Mouse (Mus musculus) embryonic facial prominence, embryonic 14.5 days (tissue): ENCODE data around the gene Mpdu1. TPM values are rescaled to one million over a fixed set of nuclear protein-coding genes. Genes with fewer than 3 reads are reported as not detected.
"Not testable (repeated sequence)": the region's sequence is repeated elsewhere in the genome, so short reads cannot be mapped to it uniquely, and the experiment has no call there.

ENCODE experiments used
- ATAC-seq: fragments of 200-750 bp; cut with Nextera tagmentation; 2 replicates; pipeline ENCODE4 v1.8.0; 2017; ENCODE audit warnings: low read depth, moderate number of reproducible peaks, moderate TSS enrichment
- DNase-seq: peaks from one replicate; pipeline ENCODE4 v3.0.0-alpha.2; 2015; ENCODE audit warnings: low spot score
- H3K27ac ChIP-seq: fragments of 300-500 bp; sonication (generic); replicated peaks from 2 replicates; pipeline ENCODE4 v1.5.1; 2014; ENCODE audit warnings: low read depth, mild to moderate bottlenecking, low read length, moderate library complexity
- H3K27me3 ChIP-seq: fragments of 300-500 bp; sonication (generic); replicated peaks from 2 replicates; pipeline ENCODE4 v1.6.1; 2014; ENCODE audit warnings: low read length; ENCODE audit not compliant: control insufficient read depth, insufficient read depth
- H3K36me3 ChIP-seq: fragments of 300-500 bp; sonication (generic); 2 replicates; pipeline ENCODE4 v1.6.1; 2014; ENCODE audit warnings: low read length, mixed read lengths; ENCODE audit not compliant: control insufficient read depth, insufficient read depth
- H3K4me1 ChIP-seq: fragments of 300-500 bp; sonication (generic); 2 replicates; pipeline ENCODE4 v1.6.1; 2014; ENCODE audit warnings: antibody characterized with exemption, low read length; ENCODE audit not compliant: control insufficient read depth, insufficient read depth
- H3K4me2 ChIP-seq: fragments of 300-500 bp; sonication (generic); 2 replicates; pipeline ENCODE4 v1.6.1; 2014; ENCODE audit warnings: low read depth, mild to moderate bottlenecking, low read length, moderate library complexity, mixed read lengths
- H3K4me3 ChIP-seq: fragments of 300-500 bp; sonication (generic); 2 replicates; pipeline ENCODE4 v1.5.1; 2014; ENCODE audit warnings: low read depth, mild to moderate bottlenecking, low read length
- H3K9ac ChIP-seq: fragments of 300-500 bp; sonication (generic); 2 replicates; pipeline ENCODE4 v1.6.1; 2014; ENCODE audit warnings: low read depth, mild to moderate bottlenecking, low read length, moderate library complexity, mixed read lengths
- H3K9me3 ChIP-seq: fragments of 300-500 bp; sonication (generic); 2 replicates; pipeline ENCODE4 v1.6.1; 2016; ENCODE audit warnings: low read length; ENCODE audit not compliant: control insufficient read depth
- WGBS: fragments of 180-500 bp; shearing (Covaris S2); extraction: QIAGEN DNeasy Blood & Tissue Kit; methylation state at CpG from one replicate; pipeline ENCODE4 v1.1.7; 2014; 5-methylcytosine and 5-hydroxymethylcytosine counted together
- polyA plus RNA-seq: library from polyadenylated mRNA; unstranded; fragments of >200 nt; fragmentation: Nextera tagmentation; extraction: Ambion mirVana; gene quantifications from 2 replicates; pipeline ENCODE4 v1.2.1, GENCODE M21; 2014

Mpdu1 gene
- polyA plus RNA-seq, 1 experiment from 2014 or later: 29.1 TPM

- 35% methylated on average over 2 of the region's 2 CpGs for WGBS
Measured at GRCm38 (mm10) chr11:69704613-69705010, 42.2 kb upstream of the Mpdu1 start.

DNA sequence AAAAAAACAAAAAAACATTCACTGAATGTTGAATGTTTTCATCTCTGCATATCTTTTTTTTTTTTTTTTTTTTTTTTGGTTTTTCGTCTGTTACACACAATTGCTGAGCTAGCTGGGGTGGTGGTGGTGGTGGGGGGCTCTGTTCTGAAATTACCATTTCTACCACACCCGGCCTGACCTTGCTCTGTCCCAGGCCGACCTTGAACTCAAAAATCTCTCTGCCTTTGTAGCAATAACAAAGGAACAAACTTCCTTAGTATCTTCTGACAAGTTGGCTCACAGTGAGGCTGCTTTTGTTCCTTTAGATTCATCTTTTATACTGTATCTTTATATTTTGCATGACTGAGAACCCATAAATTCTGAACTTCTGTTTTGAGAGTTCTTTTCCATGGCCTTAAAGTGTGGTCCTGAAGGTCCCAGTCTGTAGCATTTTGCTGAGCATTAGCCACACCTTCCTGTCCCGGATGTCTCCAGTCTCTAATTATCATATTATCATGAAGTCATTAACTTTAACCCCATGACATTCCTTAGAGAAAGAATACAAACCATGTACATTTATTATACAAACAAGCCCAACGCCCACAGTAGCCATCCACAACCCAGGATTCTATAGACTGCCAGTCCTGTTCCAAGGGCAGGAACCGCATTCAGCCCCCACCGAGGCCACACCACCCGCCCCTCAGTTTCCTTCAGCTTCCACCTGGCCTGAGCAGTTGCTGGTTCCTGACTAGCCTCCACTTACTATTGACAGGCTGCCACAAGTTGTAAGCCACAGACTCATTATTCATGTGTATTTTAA, 41.6 kb upstream of the Mpdu1 start:
- Histone ChIP-seq H3K27me3 (no peaks in the 10 kb centered on the region), H3K4me3 (no peak overlapping the region), H3K36me3 (no peaks in the 10 kb centered on the region), H3K4me1 (no peaks in the 10 kb centered on the region), H3K4me2 (no peak overlapping the region), H3K9me3 (no peaks in the 10 kb centered on the region), H3K9ac (no peak overlapping the region), H3K27ac (no peak overlapping the region)
- DNase-seq (no peak), ATAC-seq (no peak)
- WGBS: 51% methylated on average over 8 of the region's 8 CpGs

More at GRCm38 (mm10) chr11:69704613-69705010, 42.2 kb upstream of the Mpdu1 start:
- no peak overlapping the region for H3K27ac ChIP-seq
- H3K9me3 ChIP-seq: no peaks in the 10 kb centered on the region
- no peaks in the 10 kb centered on the region for H3K27me3 ChIP-seq
- DNase-seq: no peak
- H3K4me3 ChIP-seq: no peak overlapping the region
- H3K9ac ChIP-seq: no peak overlapping the region
- H3K36me3 ChIP-seq: no peaks in the 10 kb centered on the region
- no peak for ATAC-seq
- no peaks in the 10 kb centered on the region for H3K4me1 ChIP-seq
- no peak overlapping the region for H3K4me2 ChIP-seq

DNA sequence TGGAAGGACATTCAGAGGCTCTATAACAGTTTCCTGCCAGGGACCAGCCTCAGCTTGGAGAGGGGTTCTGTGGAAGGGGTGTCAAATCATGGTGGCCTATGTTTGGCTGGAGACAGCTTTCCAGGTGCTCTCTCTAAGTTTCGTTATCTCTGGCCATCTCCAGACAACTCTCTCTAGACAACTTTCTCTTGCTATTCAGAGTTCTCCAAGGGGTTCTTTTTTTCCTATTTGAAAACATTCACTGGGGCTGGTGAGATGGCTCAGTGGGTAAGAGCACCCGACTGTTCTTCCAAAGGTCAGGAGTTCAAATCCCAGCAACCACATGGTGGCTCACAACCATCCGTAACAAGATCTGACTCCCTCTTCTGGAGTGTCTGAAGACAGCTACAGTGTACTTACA, 40.9 kb upstream of the Mpdu1 start:
- H3K9me3 ChIP-seq, ATAC-seq, H3K4me3 ChIP-seq, H3K4me2 ChIP-seq, H3K27me3 ChIP-seq, H3K4me1 ChIP-seq, H3K36me3 ChIP-seq, H3K9ac ChIP-seq, DNase-seq, H3K27ac ChIP-seq: not testable (repeated sequence)
- WGBS: 74% methylated on average over 2 of the region's 3 CpGs

- ATAC-seq, H3K4me1 ChIP-seq, H3K4me2 ChIP-seq, H3K27ac ChIP-seq, DNase-seq, H3K9ac ChIP-seq, H3K36me3 ChIP-seq, H3K9me3 ChIP-seq, H3K27me3 ChIP-seq, H3K4me3 ChIP-seq: not testable (repeated sequence)
- WGBS: 92% methylated on average over 10 of the region's 10 CpGs
Measured at GRCm38 (mm10) chr11:69702886-69703285, 40.4 kb upstream of the Mpdu1 start.

DNA sequence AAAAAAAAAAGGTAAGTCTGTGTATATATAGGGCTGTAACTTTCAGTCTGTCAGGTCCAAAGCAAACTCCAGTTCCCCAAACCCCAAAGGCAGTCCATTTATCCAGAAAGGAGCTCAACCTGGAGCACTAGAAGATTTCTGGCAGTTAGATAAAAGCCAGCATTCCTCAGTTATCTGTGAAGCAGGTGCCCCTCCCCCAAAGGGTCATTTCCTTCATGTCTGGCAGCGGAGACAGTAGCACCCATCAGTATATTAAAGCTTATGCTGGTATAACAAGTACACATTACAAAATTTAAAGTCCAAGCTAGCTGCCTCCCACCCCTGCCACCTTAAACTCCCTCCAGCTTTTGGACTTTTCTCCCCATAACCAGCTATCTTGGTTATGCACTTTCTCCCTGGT, 37.2 kb upstream of the Mpdu1 start:
- WGBS: 50% methylated on average over 1 of the region's 1 CpGs
- Histone ChIP-seq H3K9ac (no peak overlapping the region), H3K27me3 (no peaks in the 10 kb centered on the region), H3K4me3 (no peak overlapping the region), H3K27ac (no peak overlapping the region), H3K9me3 (no peaks in the 10 kb centered on the region), H3K36me3 (no peaks in the 10 kb centered on the region), H3K4me2 (no peak overlapping the region), H3K4me1 (no peaks in the 10 kb centered on the region)
- DNase-seq: no peak
- ATAC-seq: no peak

- no peaks in the 10 kb centered on the region for H3K9me3 ChIP-seq
- H3K4me1 ChIP-seq: no peaks in the 10 kb centered on the region
- ATAC-seq (no peak), DNase-seq (no peak)
- WGBS: 73% methylated on average over 5 of the region's 5 CpGs
- H3K4me3 ChIP-seq: no peak overlapping the region
- no peak overlapping the region for H3K27ac ChIP-seq
- no peak overlapping the region for H3K4me2 ChIP-seq
- H3K9ac ChIP-seq: no peak overlapping the region
- H3K27me3 ChIP-seq: no peaks in the 10 kb centered on the region
- H3K36me3 ChIP-seq: no peaks in the 10 kb centered on the region
Measured at GRCm38 (mm10) chr11:69698574-69698973, 36.1 kb upstream of the Mpdu1 start.

DNA sequence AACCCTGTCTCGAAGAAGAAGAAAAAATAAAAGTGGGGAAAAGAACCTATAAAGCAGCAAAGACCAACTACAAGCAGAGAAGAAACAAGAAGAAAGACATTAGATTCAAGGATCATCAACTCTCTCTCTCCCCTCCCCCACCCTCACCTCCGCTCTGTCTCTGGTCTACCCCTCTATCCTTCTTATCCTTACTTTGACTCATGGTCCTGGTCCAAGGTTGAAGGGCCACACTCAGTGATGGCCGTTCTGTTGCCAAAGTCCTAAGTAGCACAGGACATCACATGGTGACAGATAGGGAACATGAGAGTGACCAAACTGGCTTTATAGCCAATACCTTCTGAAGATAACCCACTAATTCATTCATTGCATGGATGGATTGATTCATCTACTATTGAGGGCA, 35.0 kb upstream of the Mpdu1 start:
- no peak for ATAC-seq
- Histone ChIP-seq H3K4me1 (no peaks in the 10 kb centered on the region), H3K9me3 (no peaks in the 10 kb centered on the region), H3K27ac (no peak overlapping the region), H3K9ac (no peak overlapping the region), H3K4me2 (no peak overlapping the region), H3K4me3 (no peak overlapping the region), H3K36me3 (no peaks in the 10 kb centered on the region), H3K27me3 (no peaks in the 10 kb centered on the region)
- WGBS: 92% methylated on average over 3 of the region's 3 CpGs
- DNase-seq: no peak

DNA sequence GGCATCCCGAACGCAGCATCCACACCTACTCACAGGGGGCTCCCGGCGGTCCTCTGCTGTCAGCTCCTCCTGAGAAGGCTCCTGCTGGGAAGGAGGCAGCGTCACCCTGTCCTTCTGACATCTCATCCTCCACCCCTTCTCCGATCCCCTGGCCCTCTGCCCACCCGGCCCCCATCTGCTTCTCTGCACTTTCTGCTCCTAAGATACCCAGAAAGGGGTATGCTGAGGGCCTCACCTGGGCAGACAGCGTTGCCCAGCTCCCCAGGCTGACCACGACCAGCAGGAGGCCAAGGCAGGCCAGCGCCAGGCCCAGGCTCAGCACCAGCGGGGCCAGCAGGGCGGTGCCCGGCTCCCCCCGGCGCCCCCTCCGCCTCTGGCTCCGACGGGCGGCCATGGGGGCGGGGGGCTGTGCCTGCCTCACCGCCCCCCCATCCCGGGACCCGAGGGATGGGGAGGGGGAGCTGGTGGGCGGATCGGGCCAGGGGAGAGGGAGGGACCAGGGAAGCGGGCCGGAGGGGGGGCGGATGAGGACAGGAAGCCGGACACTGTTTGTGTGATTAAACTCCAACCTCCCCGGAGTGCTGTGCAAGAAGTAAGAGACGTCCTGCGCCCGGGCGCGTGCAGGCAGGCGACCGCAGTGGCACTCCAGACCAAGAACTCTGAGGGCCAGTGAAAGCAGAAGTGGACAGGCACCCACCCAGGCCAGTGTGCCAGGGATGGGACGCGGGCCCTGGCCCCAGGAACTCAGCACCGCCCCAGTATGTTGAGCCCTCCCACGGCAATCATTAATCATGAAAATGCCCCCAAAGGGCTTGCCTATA, 33.1 kb upstream of the Mpdu1 start, which contains the start of the genes Tnfsf12 and Tnfsfm13:
Gene Tnfsf12, minus strand, starts transcription at position 489 of the 821 bp plus-strand sequence.
Gene Tnfsfm13, minus strand, starts transcription at position 738 of the 821 bp plus-strand sequence.
- Histone ChIP-seq H3K9me3 (no peaks in the 10 kb centered on the region), H3K36me3 (no peaks in the 10 kb centered on the region), H3K9ac (peak within 1 kb of the TSS; percentile 86), H3K4me2 (peak within 1 kb of the TSS; percentile 93), H3K4me1 (no peaks in the 10 kb centered on the region), H3K4me3 (peak within 1 kb of the TSS; percentile 55), H3K27me3 (no peaks in the 10 kb centered on the region), H3K27ac (peak within 1 kb of the TSS; percentile 79)
- DNase-seq: peak; percentile 68
- peak; percentile 80 for ATAC-seq
- 3% methylated on average over 30 of the region's 41 CpGs for WGBS
